Mouse (Mus musculus) T-helper 1 cell (primary cell): ENCODE data around the gene Sycp3.
"Not testable (repeated sequence)": the region's sequence is repeated elsewhere in the genome, so short reads cannot be mapped to it uniquely, and the experiment has no call there.

Experiments
- in situ Hi-C: fragments of 300-600 bp; cut with MboI, MseI; formaldehyde crosslinking; loops from one replicate; pipeline ENCODE4 v1.15.1; 2025; ENCODE audit warnings: high pct_unique_total_duplicates

The Sycp3 gene

DNA sequence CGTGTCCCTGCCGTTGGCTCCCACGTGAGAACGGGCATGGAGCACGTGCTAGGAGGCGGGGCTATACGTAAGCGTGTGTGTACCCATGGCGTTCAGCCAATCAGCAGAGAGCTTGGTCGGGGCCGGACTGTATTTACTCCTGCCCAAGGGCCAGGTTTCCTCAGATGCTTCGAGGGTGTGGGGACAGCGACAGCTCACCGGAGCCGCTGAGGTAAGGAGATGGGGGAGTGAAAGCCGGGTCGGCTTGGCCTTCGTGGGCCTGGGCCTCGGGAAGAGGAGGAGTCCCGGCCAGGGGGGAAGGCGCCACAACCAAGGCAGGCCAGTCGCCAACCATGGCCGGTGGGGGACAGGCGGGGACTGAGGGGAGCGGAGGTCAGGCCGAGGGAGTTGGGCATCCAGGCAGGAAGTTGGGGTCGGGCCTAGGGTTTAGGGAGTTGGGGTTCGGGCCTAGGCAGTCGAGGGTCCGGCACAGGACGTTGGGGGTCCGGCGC is at the start of gene Sycp3:
TSS of gene Sycp3 (plus strand) at position 68 of the 491 bp plus-strand sequence.
- in situ Hi-C loops, result no loop called here

DNA sequence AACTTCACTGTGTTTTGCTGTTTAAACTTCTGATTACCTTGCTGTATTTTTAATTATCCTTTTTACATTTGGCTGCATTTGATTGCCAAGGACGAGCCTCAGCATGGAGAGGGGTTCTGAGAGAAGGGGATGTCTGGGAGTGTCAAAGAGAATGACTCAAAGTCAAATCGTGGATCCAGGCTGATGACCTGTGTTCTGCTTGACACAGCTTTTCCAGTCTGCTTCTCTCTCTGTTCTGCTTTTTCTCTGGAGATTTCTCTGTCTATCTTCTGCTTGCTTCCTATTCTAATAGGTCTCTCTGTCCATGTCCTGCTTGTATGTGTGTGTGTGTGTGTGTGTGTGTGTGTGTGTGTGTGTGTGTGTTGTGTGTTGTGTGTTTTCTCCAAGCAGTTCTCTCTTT is 49.6 kb upstream of the Sycp3 start:
- in situ Hi-C loops, result no loop called here

DNA sequence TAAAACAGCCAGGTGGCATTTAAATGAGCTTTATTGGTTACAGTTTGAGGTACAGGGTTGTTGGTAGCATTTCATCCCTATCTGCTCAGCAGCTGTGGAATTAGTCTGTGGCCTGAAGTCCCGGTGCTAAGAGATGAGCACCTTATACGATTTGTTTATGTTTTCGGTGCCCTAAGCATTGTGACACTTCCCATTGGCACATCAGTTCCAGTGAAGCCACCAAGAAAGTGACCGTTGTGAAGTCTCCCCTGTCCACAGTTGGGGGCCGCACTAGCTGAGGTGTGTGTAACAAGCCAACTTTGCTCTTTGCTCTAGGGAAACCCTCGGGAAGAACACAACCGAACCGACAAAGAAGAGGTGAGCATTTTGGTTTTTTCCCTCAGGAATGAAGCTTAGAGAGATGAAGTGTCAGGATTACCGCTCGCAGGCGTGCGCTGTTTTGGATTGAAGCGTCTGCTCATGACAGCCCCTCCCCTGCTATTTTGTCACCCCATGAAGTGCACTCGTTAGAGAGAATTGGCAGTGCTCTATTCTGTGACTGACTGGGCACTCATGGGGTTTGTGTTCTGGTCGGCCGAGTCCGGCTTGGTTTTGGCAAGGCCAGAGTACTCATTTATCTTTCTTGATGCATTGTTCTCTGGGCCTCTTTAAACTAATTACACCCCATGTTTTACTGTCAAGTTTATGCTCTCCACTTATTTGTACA is 46.9 kb upstream of the Sycp3 start:
- in situ Hi-C loops, result no loop called here

DNA sequence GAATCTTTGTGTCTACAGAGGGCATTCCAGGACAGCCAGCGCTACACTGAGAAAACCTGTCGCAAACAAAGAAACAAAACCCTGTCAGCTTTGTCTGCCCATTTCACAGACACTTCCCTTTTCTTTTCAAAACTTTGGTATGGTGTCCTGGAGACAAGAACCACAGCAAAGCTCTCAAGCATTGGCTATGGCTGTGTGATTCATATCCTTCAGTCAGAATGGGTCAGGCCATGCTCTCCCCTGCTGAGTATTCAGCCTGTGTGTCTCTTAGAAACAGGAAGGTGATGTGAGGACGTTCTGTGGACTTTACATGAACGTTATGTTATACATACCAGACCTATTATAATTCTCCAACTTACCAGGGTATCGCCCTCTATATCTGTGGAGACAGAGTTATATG is 41.7 kb upstream of the Sycp3 start:
- in situ Hi-C loops, result no loop called here

DNA sequence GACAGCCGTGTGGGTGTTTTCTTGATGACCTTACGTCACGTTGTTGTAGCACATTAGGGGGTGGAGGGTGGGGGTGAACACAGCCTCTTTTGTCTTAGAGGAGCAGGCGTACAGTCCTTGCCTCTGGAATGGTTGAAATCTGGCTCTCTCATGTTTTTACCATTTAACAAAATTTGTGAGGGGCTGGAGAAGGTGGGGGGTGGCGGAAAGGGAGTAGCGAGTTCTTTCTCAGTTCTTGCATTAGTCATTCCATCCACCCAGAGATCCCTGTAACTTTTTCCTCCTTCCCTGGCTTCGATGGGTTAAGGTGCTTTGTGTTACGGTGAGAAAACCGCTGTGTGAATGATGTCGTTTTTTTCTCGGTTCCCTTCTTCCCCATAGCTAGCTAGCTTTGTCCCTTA is 39.2 kb upstream of the Sycp3 start:
- in situ Hi-C loops, result loop anchor here (10.0 kb wide), 1 partner anchor 85 kb away; the partner anchor contains the start of gene Chpt1

DNA sequence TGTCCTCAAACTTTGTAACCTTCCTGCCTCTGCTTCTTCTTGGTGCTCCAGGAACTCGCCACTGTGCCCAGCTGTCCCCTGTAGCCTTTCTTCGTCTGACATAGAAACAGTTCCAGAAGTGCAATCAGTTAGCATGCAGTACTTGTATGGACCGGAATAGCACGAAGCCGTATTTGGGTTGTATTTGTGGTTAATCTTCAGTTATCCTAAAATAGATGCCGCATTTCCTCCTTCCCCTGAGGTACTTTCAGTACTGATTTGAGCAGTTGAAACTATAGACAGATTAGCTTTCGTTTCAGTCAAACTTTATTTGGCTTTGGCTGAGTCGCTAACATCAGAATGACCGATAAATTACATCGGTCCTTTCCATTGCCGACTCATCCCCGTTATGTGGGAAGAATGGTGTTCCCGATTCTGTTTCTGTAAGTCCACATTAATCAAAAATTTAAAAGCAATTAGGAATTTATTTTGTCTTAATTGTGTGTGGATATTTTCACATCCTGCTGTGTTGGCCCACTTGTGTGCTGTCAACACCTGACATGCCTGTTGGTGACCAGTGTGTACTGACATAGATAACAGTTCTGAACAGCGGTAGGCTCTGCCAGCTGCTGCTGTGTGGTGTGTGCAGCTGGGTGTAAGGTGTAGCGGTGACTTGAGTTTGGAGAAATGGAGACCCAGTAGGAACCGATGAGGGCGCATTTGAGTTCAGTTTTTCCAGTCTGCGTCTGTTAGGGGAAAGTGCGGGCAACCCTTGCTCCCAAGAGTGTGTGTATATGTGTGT is 38.5 kb upstream of the Sycp3 start:
- in situ Hi-C loops, result loop anchor here (10.0 kb wide), 1 partner anchor 84 kb away; the partner anchor contains the start of gene Chpt1

DNA sequence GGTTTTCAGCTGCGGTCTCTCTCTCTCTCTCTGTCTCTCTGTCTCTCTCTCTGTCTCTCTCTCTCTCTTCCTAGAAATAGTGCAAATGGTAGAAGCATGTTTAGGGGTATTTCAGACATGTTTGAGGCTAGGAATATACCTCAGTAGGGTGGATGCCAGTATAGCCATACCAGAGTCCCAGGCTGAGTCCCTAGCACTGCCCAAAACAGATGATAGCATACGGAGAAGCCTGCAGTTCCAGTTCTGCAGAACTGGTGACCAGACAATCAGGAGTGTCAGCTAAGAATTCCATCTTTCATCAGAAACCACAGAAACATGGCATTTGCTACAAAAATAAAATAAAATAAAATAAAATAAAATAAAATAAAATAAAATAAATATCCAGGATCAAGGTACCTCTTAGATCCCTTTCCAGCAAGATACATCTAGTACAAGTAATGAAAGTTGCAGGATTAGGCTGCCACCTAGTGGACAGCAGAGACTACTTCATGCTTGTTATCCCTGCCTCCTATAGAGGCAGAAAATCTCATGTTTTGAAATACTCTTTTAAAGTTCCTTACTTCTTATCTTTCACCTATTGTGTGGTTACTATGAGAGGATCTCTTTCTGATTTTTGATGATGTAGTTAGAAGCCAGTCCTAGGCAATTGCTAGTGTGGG is 33.1 kb upstream of the Sycp3 start:
- in situ Hi-C loops, result loop anchor here (5.0 to 10.0 kb wide), 3 partner anchors 49 to 291 kb away; partner anchors contain the start of genes Chpt1, Dram1 and Gnptab

DNA sequence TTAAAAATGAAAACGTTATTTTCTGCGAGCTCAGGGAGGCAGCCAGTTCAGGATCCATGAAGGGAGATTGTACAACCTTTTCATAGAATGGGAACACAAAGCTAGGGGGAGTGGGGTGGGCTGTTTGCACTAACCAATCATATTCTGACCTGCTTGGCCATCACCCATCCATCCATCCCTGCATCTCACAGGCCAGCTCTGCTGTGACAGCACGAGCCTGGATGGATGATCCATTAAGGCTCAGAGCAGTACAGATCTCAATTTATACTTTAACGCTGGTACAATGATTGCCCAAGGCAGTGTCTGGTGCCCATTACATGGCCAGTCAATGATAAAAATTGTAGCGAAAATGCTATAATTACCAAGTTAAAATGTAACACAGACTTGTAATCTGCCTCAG is 32.5 kb upstream of the Sycp3 start:
- in situ Hi-C loops, result loop anchor here (5.0 to 10.0 kb wide), 3 partner anchors 50 to 290 kb away; partner anchors contain the start of genes Chpt1, Dram1 and Gnptab

DNA sequence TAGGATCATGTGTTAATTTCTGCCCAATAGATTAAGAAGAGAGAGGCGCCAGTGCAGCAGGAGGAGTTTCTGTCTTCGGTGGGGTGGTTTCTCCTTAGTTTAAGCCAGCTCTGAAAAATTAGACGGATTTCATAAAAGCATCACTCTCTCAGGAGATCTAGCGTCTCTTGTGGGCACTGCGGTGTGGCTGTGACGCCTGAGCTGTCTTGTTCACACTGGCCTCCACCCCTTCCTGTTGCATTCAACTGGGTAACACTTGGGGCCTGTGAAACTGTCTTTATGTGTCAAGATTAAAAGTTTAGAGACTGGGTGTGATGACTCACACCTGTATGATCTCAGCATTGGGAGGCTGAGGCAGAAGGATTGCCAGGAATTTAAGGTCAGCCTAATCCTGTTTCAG is 31.4 kb upstream of the Sycp3 start:
- in situ Hi-C loops, result loop anchor here (5.0 to 10.0 kb wide), 3 partner anchors 51 to 289 kb away; partner anchors contain the start of genes Chpt1, Dram1 and Gnptab

DNA sequence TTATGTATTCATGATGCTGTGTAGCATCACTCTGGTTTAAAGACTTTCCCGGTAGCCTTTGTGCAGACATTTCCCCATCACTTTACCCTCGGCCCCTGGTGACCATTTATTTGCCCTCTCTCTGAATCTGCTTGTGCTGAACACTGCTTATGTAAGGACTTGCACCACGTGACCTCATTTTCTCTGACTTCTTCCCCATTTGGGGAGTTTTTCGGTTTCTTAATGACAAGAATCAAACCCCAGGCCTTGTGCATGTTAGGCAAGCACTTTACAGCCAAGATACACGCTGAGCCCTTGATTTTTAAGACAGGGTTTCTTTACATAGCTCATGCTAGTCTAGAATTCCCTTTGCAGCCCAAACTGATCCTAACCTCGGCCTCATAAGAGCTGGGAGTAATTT is 18.1 kb upstream of the Sycp3 start:
- in situ Hi-C loops, result no loop called here

DNA sequence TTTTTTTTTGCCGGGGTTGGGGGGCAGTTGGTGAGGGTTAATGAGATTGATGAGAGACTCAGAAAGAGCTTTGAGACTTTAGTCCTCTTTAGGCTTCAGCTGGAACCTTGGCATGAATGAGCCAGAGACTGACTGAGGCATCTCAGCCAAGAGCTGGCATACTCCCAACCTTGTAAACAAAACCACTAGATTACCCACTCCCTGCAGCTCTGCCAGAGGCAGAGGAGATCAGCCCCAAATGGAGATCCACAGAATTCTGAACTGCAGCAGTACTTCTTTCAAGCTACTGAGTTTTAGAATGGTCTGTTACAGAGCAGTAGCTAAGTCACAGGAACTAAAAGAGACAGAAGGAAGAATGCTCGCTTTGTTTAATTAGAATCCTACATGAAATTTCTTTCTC is 8.1 kb upstream of the Sycp3 start:
- in situ Hi-C loops, result no loop called here

DNA sequence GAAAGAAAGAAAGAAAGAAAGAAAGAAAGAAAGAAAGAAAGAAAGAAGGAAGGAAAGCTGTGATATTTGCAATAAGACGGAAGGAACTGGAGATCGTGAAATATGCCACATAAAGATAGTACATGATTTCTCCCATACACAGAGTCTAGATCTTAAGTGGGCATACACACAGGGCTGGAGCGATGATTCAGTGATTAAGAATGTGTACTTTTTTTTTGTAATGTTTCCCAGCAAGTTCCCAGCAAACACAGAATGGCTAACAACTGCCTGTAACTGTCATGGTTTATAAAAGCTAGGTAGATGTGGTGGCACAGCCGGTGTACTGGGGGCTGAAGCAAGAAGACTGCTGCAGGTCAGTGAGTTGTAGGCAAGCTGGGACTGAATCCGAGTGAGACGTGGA is 7.4 kb upstream of the Sycp3 start:
- in situ Hi-C loops, result no loop called here

DNA sequence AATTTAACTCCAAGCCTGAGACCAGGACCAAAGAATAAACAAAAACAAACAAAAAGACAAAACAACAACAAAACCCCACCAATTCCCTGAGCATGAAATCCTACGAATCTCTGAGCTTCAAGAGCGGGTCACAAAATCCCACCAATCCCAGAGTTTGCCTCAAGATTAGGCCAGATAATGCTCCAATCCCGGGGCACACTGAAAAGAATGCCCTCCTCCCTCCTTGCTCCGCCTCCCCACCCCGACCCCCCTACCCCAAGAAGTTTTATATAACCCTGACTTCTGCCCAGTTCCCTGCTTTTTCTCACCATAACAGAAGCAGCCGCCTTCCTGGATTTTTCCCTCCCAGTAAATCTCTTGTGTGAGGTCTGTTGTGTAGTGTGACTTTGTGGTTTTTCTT is 1.6 kb upstream of the Sycp3 start:
- in situ Hi-C loops, result no loop called here

DNA sequence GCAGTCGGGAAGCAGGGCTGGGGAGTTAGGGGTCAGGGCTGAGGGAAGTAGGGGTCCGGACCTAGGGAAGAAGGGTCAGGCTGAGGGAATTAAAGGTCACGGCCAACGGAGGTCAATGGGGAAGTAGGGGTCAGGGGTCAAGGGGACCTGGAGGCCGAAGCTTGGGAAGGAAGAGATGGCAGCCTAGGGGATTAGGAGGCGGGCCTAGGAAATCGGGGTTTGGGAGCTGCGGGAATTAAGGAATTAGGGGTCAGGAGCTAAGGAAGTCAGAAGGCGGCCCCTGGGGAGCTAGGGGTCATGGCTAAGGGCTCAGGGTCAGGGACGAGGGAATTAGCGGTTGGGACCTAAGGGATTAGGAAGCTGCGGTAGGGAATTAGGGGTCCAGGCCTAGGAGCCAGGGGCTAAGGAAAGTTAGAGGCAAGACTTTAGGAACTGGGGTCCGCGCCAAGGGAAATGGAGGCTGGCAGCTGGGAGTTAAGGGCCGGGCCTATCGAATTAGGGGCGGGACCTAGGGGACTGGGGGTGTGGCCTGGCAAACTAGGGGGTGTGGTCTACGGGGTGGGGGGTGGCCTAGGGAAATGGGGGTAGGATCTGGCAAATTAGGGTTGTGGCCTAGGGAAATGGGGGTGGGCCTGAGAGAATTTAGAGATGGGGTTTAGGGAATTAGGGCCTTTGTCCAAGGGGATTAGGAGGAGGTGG is 902 bp downstream of the Sycp3 start:
- in situ Hi-C loops, result no loop called here

DNA sequence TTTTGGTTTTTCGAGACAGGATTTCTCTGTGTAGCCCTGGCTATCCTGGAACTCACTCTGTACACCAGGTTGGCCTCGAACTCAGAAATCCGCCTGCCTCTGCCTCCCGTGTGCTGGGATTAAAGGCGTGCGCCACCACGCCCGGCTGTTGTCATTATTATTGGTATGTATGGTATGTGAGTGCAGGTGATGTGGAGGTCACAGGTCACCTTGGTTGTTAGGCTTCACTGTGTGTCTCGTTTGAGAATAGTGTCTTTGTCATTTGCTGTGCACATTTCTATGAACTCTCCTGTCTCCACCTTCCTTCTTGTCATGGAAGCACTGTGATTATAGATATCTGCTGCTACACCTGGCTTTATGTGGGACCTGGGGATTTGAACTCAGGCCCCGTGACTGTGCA is 23.5 kb downstream of the Sycp3 start:
- in situ Hi-C loops, result not testable (repeated sequence)

DNA sequence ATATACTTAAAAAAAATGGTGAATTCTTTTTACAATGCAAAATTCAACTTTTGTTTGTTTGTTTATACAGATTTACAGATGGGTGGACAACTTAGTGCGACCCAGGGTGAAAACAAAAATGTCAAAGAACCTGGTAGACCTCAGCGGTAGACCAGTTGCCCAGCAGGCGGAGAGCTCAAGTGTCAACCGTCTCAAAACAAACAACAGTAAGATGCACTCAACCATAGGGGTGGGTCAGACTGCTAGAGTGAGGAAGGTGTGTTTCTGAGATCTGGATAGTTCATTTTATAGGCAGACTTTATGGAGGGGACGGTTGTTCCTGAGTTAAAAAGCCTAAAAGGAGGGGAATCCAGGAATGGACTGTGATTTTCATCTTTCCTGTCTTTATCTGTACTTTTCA is 29.3 kb downstream of the Sycp3 start:
- in situ Hi-C loops, result no loop called here

DNA sequence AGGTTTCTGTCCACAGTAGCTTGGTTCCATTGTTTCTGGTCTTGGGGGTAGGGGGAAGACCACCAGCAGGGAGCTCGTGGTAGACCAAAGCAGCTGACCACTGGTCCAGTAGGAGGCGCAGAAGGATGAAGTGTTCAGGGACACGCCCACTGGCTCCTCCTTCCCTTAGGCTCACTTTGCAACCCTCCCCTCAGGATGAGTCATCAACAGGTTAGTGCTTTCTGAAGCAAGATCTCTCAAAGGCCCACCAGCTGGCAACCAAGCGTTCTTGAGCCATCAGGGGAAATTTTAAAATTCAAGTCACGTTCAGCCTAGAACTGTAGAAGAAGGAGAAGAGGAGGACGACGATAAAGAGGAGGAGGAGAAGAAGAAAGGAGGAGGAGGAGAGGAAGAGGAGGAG is 32.3 kb downstream of the Sycp3 start:
- in situ Hi-C loops, result no loop called here

DNA sequence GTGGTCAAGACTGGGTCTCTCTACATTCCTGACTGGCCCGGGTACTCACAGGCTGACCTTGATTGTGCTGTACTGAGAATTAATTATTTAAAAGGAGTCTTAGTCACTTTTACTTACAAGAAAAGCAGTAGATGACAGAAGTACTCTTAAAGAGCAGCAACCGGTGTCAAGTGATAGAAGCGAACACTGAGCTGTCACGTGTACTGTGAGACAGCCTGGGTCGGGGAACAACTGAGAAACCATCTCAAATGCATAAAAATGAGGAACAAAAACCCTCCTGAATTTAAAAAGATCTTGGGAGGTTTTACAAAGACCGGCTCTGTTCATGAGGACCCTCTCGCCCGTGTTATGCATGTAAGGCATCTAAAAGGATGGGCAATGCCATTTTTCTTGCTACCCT is 33.3 kb downstream of the Sycp3 start:
- in situ Hi-C loops, result no loop called here

DNA sequence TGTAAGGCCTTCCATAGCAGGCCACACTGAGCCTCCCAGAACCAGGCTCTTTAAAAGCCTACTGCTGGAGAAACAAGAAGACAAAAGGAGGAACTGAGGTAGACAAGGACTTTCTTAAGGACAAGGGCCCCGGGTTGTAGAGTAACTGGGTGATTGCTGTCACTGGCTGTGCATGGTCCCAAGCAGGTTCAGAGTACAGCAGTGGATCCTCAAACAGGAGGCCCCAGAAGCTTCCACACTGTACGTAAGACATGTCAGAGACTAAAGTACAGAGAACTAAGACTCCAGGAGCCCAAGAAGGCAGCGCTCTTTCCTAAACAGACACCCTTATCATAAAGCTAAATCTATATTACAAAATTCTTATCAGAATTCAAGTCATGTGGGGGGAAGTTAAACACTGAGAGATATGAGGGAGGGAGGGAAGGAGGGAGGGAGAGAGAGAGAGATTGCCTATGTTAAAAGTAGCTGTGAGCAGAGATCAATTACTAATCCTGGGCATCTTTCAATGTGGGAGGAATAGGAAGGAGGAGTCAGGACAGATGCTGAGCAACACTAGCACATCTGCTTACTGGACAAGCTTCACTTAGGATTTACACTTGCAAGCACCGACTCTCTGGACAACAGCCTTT is 35.7 kb downstream of the Sycp3 start:
- in situ Hi-C loops, result no loop called here

DNA sequence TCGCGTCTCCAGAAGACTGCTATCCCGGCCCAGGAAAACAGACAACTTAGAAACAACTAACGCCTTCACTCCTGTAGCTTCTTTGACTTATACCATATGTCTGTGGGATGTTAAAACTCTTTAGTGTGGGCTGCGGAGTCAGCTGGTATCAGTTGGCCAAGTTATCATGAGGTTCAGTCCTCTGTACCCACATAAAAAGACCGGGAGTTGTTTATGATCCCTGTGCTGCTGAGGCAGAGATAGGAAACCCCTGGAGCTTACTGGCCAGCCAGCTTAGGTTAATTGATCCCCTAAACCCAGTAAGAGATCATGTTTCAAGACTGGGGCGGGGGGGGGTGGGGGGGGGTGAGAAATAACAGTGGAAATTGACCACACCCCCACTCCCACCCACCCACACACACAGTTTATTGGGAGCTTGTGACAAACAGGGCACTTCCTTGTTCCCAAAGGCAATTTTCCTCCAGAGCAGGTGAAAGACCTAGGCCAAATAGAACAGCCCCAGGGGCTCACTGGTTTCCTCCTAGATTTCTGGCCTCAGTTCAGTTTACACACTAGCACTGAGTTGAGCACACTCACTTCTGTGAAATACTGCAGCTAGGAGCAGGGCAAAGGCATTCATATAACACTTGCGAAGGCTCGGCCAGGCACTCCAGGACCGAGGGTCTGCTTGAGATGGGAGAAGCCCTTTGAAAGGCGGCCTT is 37.6 kb downstream of the Sycp3 start:
- in situ Hi-C loops, result no loop called here
